Mouse (Mus musculus): ENCODE results near the gene Ace2. TPM values are rescaled to one million over a fixed set of nuclear protein-coding genes. Genes with fewer than 3 reads are reported as not detected.

The Ace2 gene
- polyA plus RNA-seq, 1 experiment from 2014 or later: 0.13 TPM

DNA sequence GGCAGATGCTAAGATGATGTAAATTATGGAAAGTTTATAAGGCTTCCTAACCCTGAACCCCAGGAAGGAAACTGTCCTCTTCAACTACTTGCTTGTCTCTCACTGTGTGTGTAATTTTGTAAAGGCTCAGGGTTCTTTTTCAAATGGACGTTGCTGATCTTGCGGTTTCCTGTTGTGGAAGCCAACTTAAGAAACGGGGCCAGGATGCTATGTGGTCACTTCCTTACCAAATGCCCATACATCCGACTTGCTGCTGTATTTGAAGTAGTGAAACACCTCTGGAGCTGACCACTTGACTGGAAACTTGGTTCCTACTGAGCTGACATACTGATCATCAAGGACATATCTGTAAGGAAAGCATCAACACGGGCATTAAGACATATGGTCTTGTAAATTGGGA lies 61.4 kb downstream of the Ace2 start:
- 0 out of 2 replicates have a peak, but pooled peaks cover 2% of the 10 kb centered on the region for H3K27me3 ChIP-seq (ENCODE audit: control insufficient read depth, insufficient read depth, low read length)
- 74% methylated on average over 5 of the region's 5 CpGs for WGBS

DNA sequence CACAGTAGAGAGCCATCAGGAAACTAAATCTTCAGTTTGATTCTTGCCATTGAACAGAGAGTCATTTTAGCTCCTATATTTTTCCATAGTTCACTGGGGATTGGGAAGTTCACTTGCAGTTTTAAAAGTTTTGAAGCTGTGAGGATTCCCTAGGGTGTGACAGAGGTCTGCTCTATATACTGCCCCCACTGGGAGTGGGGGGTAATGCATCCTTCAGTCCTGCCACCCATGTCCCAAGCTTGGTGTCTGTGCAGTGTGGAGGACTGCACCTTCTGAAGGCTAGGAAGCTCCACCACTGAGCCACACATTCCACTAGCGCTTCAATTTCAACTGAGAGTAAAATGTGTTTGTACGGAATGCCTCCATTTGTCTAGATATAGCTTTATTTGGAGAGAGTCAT lies 82.9 kb downstream of the Ace2 start:
- no peak for ATAC-seq (ENCODE audit: insufficient read depth, low FRiP score, low TSS enrichment)
- H3K9ac ChIP-seq (ENCODE audit: low read length): no peak overlapping the region
- 77% methylated on average over 2 of the region's 2 CpGs for WGBS

More for the DNA sequence above, 61.4 kb downstream of the Ace2 start:
- DNase-seq (ENCODE audit: low spot score) (no peak), ATAC-seq (ENCODE audit: insufficient read depth, low FRiP score, low TSS enrichment) (no peak)
- H3K9me3 ChIP-seq (ENCODE audit: control insufficient read depth, low read length): no peaks in the 10 kb centered on the region
- no peaks in the 10 kb centered on the region for H3K36me3 ChIP-seq (ENCODE audit: control insufficient read depth, insufficient read depth, low read length)
- H3K4me1 ChIP-seq (ENCODE audit: control insufficient read depth, insufficient read depth, low read length): no peaks in the 10 kb centered on the region
- no peak overlapping the region for H3K27ac ChIP-seq (ENCODE audit: low read depth, low read length)
- H3K9ac ChIP-seq (ENCODE audit: low read length): no peak overlapping the region
- no peak overlapping the region for H3K4me3 ChIP-seq (ENCODE audit: low read depth, low read length)
- H3K4me2 ChIP-seq (ENCODE audit: low read depth): no peak overlapping the region

DNA sequence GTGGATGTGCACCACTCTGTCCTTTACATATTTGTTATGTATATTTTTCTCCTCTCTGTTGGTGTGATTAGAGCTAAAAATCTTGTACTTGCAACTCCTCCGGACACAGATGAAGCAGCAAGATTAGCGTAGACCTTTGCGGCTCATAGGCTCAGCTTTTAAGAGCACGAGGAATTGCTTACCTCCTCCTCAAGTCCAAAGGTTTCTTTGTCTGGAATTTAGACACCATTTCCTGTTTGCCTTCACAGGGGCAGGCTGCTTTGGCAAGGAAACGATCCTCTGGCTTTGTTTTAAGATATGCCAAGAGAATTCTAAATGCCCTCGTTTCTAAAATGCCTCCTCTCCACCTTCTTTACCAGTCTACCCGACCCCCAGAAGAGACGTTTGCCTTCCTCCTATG lies 94.2 kb downstream of the Ace2 start:
- H3K4me2 ChIP-seq (ENCODE audit: low read depth): no peak overlapping the region
- no peaks in the 10 kb centered on the region for H3K36me3 ChIP-seq (ENCODE audit: control insufficient read depth, insufficient read depth, low read length)
- no peak overlapping the region for H3K27ac ChIP-seq (ENCODE audit: low read depth, low read length)
- no peaks in the 10 kb centered on the region for H3K27me3 ChIP-seq (ENCODE audit: control insufficient read depth, insufficient read depth, low read length)
- H3K4me3 ChIP-seq (ENCODE audit: low read depth, low read length): no peak overlapping the region
- no peaks in the 10 kb centered on the region for H3K9me3 ChIP-seq (ENCODE audit: control insufficient read depth, low read length)
- H3K4me1 ChIP-seq (ENCODE audit: control insufficient read depth, insufficient read depth, low read length): no peaks in the 10 kb centered on the region
- 72% methylated on average over 8 of the region's 8 CpGs for WGBS
- ATAC-seq (ENCODE audit: insufficient read depth, low FRiP score, low TSS enrichment): no peak
- no peak overlapping the region for H3K9ac ChIP-seq (ENCODE audit: low read length)
- no peak for DNase-seq (ENCODE audit: low spot score)

More for the DNA sequence above, 82.9 kb downstream of the Ace2 start:
- no peak overlapping the region for H3K4me3 ChIP-seq (ENCODE audit: low read depth, low read length)
- no peaks in the 10 kb centered on the region for H3K27me3 ChIP-seq (ENCODE audit: control insufficient read depth, insufficient read depth, low read length)
- H3K9me3 ChIP-seq (ENCODE audit: control insufficient read depth, low read length): no peaks in the 10 kb centered on the region
- no peak overlapping the region for H3K27ac ChIP-seq (ENCODE audit: low read depth, low read length)
- no peaks in the 10 kb centered on the region for H3K4me1 ChIP-seq (ENCODE audit: control insufficient read depth, insufficient read depth, low read length)
- H3K36me3 ChIP-seq (ENCODE audit: control insufficient read depth, insufficient read depth, low read length): no peaks in the 10 kb centered on the region
- no peak for DNase-seq (ENCODE audit: low spot score)
- H3K4me2 ChIP-seq (ENCODE audit: low read depth): no peak overlapping the region

Other genes with a start within 250 kb of the Ace2 start
- gene Ap1s2, start 230.3 kb upstream of the Ace2 start, polyA plus RNA-seq (2014; fragmentation: Nextera tagmentation; extraction: Ambion mirVana): 44.0 and 46.3 TPM in 2 replicates
- 45.6 and 49.2 TPM in 2 replicates for gene Zrsr2, start 180.7 kb upstream of the Ace2 start, polyA plus RNA-seq (2014; fragmentation: Nextera tagmentation; extraction: Ambion mirVana)
- 0.19 and 0.28 TPM in 2 replicates for gene Car5b, start 111.3 kb upstream of the Ace2 start, polyA plus RNA-seq (2014; fragmentation: Nextera tagmentation; extraction: Ambion mirVana)
- 38.0 and 38.4 TPM in 2 replicates for gene Siah1b, start 62.8 kb upstream of the Ace2 start, polyA plus RNA-seq (2014; fragmentation: Nextera tagmentation; extraction: Ambion mirVana)
- gene Cltrn, start 50.5 kb upstream of the Ace2 start, polyA plus RNA-seq (2014; fragmentation: Nextera tagmentation; extraction: Ambion mirVana): not detected in 2 replicates
- gene Bmx, start 118.9 kb downstream of the Ace2 start, polyA plus RNA-seq (2014; fragmentation: Nextera tagmentation; extraction: Ambion mirVana): 0.17 and 0.66 TPM in 2 replicates
- gene Pir, start 130.0 kb downstream of the Ace2 start, polyA plus RNA-seq (2014; fragmentation: Nextera tagmentation; extraction: Ambion mirVana): 4.6 and 5.3 TPM in 2 replicates
- 1.1 and 1.2 TPM in 2 replicates for gene Vegfd, start 234.0 kb downstream of the Ace2 start, polyA plus RNA-seq (2014; fragmentation: Nextera tagmentation; extraction: Ambion mirVana)